Mouse (Mus musculus) layer of hippocampus, adult 9-10 months (tissue): ENCODE results near the gene Col4a4.

Experiments
- DNase-seq: peaks from one replicate; pipeline ENCODE4 v3.0.0; 2022; ENCODE audit warnings: low spot score

Col4a4 gene

GRCm38 (mm10) chr1:82586713-82587399 is at the start of gene Col4a4, which contains the start of gene Col4a3:
Gene Col4a4 (minus strand): TSS chr1:82586849.
Gene Col4a3 (plus strand): TSS chr1:82586921.
- no peak for DNase-seq

- no peak for DNase-seq
Measured at GRCm38 (mm10) chr1:82636321-82636720, 49.7 kb upstream of the Col4a4 start.

GRCm38 (mm10) chr1:82635254-82635620 is 48.6 kb upstream of the Col4a4 start:
- no peak for DNase-seq

GRCm38 (mm10) chr1:82634545-82635253 is 48.0 kb upstream of the Col4a4 start:
- peak; percentile 3 for DNase-seq

GRCm38 (mm10) chr1:82631169-82631792 is 44.6 kb upstream of the Col4a4 start:
- no peak for DNase-seq

- DNase-seq = no peak
Measured at GRCm38 (mm10) chr1:82629495-82629894, 42.8 kb upstream of the Col4a4 start.

GRCm38 (mm10) chr1:82627652-82628051 is 41.0 kb upstream of the Col4a4 start:
- no peak for DNase-seq

GRCm38 (mm10) chr1:82625474-82625873 is 38.8 kb upstream of the Col4a4 start:
- no peak for DNase-seq

- DNase-seq = no peak
Measured at GRCm38 (mm10) chr1:82624934-82625333, 38.3 kb upstream of the Col4a4 start.

GRCm38 (mm10) chr1:82619981-82620380 is 33.3 kb upstream of the Col4a4 start:
- no peak for DNase-seq

- DNase-seq = no peak
Measured at GRCm38 (mm10) chr1:82618592-82618991, 31.9 kb upstream of the Col4a4 start.

GRCm38 (mm10) chr1:82618001-82618400 is 31.4 kb upstream of the Col4a4 start:
- no peak for DNase-seq

- no peak for DNase-seq
Measured at GRCm38 (mm10) chr1:82612061-82612660, 25.5 kb upstream of the Col4a4 start.

- DNase-seq = no peak
Measured at GRCm38 (mm10) chr1:82608646-82609262, 22.1 kb upstream of the Col4a4 start.

GRCm38 (mm10) chr1:82605856-82606255 is 19.2 kb upstream of the Col4a4 start:
- no peak for DNase-seq

- DNase-seq = no peak
Measured at GRCm38 (mm10) chr1:82605347-82605746, 18.7 kb upstream of the Col4a4 start.

GRCm38 (mm10) chr1:82603198-82603950 is 16.7 kb upstream of the Col4a4 start:
- DNase-seq = no peak

- no peak for DNase-seq
Measured at GRCm38 (mm10) chr1:82596864-82597596, 10.4 kb upstream of the Col4a4 start.

GRCm38 (mm10) chr1:82590266-82590665 is 3.6 kb upstream of the Col4a4 start:
- no peak for DNase-seq

- DNase-seq = no peak
Measured at GRCm38 (mm10) chr1:82585981-82586380, 668 bp downstream of the Col4a4 start.

- DNase-seq = no peak
Measured at GRCm38 (mm10) chr1:82578320-82578719, 8.3 kb downstream of the Col4a4 start.
